Mouse (Mus musculus) G1E (cell line): ENCODE measurements around the gene Snrpd2.

ENCODE experiments used
- CTCF ChIP-seq: IDR thresholded peaks from 2 replicates; pipeline ENCODE4 v1.5.1; 2012; ENCODE audit warnings: low read depth, low read length, inconsistent platforms, mixed read lengths
- GATA1 ChIP-seq: IDR thresholded peaks from 2 replicates; pipeline ENCODE4 v1.6.1; 2012; ENCODE audit warnings: borderline replicate concordance, low read length, inconsistent platforms, mixed read lengths
- GATA2 ChIP-seq: IDR thresholded peaks from 2 replicates; pipeline ENCODE4 v1.6.1; 2012; ENCODE audit warnings: low read depth, low read length, inconsistent platforms, borderline replicate concordance
- TAL1 ChIP-seq: conservative IDR thresholded peaks from 2 replicates; pipeline ENCODE4 v1.6.1; 2012; ENCODE audit warnings: low read depth, low read length, inconsistent platforms, mixed read lengths

DNA sequence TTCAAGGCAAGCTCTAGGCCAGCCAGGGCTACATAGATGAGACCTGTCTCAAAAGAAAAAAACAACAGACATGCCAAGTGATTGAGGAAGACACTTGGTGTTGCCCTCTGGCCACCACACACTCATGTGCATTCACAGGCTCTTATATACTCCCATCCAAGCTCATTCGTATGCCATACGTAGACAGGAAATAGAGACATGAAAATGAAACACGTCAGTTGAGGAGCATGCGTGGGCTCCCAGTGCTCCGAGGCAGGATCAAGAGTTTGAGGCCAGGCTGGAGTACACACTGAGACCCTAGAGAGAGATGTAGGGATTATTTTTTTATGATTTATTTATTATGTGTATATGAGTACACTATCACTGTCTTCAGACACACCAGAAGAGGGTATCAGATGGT, 20.1 kb upstream of the Snrpd2 start:
- TF ChIP-seq CTCF = no peak
- TF ChIP-seq GATA1 = no peak
- TF ChIP-seq TAL1 = no peak
- no peak for TF ChIP-seq GATA2
